Mouse (Mus musculus): ENCODE measurements around the gene Il17c. TPM values are rescaled to one million over a fixed set of nuclear protein-coding genes. Genes with fewer than 3 reads are reported as not detected.

Il17c gene
- polyA plus RNA-seq, 1 experiment from 2014 or later: not detected

DNA sequence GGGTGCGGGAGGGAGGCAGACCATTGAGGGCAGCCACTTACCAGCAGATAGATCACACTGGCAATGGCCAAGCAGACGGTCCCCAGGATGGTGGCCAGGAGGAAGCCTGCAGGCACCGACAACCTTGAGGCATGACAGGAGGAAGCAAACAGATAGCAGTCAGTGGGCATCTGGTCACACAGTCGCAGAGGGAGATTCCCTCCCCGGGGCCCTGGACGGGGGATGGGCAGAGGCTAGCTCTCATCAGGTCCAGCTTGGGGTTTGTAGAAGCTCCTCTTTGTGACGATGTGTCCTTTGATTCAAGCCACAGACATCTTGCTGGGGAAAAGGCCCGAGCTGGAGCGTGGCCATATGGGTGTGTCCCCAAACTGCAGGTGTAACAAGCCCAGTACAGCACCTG is 4.3 kb downstream of the Il17c start:
- Histone ChIP-seq H3K27me3 (ENCODE audit: control insufficient read depth, insufficient read depth, low read length) (no peaks in the 10 kb centered on the region), H3K4me3 (ENCODE audit: low read depth, low read length) (no peak overlapping the region), H3K4me1 (ENCODE audit: control insufficient read depth, insufficient read depth, low read length) (no peaks in the 10 kb centered on the region), H3K27ac (ENCODE audit: low read depth, low read length) (no peak overlapping the region), H3K36me3 (ENCODE audit: control insufficient read depth, insufficient read depth, low read length) (no peaks in the 10 kb centered on the region; the same call in 1 of the 2 replicates), H3K9me3 (ENCODE audit: control insufficient read depth, low read length) (no peaks in the 10 kb centered on the region), H3K9ac (ENCODE audit: low read length) (no peak overlapping the region), H3K4me2 (no peak overlapping the region)
- DNase-seq (ENCODE audit: low spot score, missing footprints) (no peak), ATAC-seq (ENCODE audit: low FRiP score) (no peak)
- 81% methylated on average over 9 of the region's 9 CpGs for WGBS

DNA sequence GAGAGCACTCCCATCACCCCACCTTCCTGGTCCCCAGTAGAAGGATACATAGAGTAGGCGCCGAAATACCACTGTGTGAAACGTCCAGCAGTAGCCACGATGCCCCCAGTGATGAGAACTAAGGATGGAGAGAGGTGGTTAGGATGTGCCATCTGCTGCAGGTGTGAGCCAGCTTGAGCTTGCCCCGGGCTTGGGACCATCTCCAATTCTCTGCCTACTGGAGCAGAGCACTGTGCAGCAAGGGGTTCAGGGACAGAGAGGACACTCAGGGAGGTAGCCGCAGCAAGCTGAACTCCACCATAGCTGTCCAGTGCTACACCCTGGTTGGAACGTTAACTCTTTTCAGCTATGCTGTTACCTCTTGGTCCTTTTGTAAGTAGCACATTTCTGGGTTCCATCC is 5.8 kb downstream of the Il17c start:
- no peak overlapping the region for H3K4me2 ChIP-seq
- no peak for ATAC-seq (ENCODE audit: low FRiP score)
- no peaks in the 10 kb centered on the region for H3K9me3 ChIP-seq (ENCODE audit: control insufficient read depth, low read length)
- no peaks in the 10 kb centered on the region for H3K27me3 ChIP-seq (ENCODE audit: control insufficient read depth, insufficient read depth, low read length)
- 87% methylated on average over 7 of the region's 7 CpGs for WGBS
- no peak overlapping the region for H3K4me3 ChIP-seq (ENCODE audit: low read depth, low read length)
- H3K4me1 ChIP-seq (ENCODE audit: control insufficient read depth, insufficient read depth, low read length): peaks cover 9% of the 10 kb centered on the region
- no peaks in the 10 kb centered on the region; the same call in 1 of the 2 replicates for H3K36me3 ChIP-seq (ENCODE audit: control insufficient read depth, insufficient read depth, low read length)
- DNase-seq (ENCODE audit: low spot score, missing footprints): no peak
- no peak overlapping the region for H3K27ac ChIP-seq (ENCODE audit: low read depth, low read length)
- no peak overlapping the region for H3K9ac ChIP-seq (ENCODE audit: low read length)

GRCm38 (mm10) chr8:122428163-122428562 is 6.3 kb downstream of the Il17c start:
- ATAC-seq (ENCODE audit: low FRiP score): no peak
- Histone ChIP-seq H3K4me1 (ENCODE audit: control insufficient read depth, insufficient read depth, low read length) (peaks cover 14% of the 10 kb centered on the region), H3K36me3 (ENCODE audit: control insufficient read depth, insufficient read depth, low read length) (no peaks in the 10 kb centered on the region; the same call in 1 of the 2 replicates), H3K4me3 (ENCODE audit: low read depth, low read length) (no peak overlapping the region), H3K9ac (ENCODE audit: low read length) (no peak overlapping the region), H3K9me3 (ENCODE audit: control insufficient read depth, low read length) (no peaks in the 10 kb centered on the region), H3K27ac (ENCODE audit: low read depth, low read length) (no peak overlapping the region), H3K4me2 (no peak overlapping the region), H3K27me3 (ENCODE audit: control insufficient read depth, insufficient read depth, low read length) (no peaks in the 10 kb centered on the region)
- WGBS: 88% methylated on average over 9 of the region's 9 CpGs
- DNase-seq (ENCODE audit: low spot score, missing footprints): no peak

DNA sequence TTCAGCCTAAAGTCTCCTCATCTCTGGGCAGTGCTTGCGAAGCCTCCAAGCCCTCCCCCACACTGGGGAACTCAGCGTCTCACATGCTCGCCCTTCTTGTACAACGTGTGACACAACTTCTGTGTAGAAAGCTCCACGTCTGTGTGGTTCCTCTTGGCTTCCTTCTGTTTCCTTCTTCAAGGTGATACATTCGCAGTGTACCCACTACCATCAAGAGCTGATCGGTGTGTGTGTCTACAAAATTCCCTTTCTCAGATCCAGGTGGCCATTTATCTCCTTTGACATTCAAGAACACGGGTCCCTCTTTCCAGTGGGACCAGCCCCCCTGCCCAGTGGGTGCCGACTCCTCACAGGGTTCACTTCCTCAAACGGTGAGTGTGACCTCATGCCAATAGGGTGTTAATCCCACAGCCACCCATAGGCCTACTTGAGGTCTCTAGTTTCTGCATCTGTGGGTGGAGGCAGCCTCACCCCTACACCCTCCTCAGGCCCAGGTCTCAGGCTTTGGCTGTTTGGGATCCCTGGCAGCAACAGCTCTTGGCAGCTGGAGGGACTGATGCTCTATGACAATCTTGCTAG is 8.3 kb downstream of the Il17c start:
- 86% methylated on average over 10 of the region's 10 CpGs for WGBS

GRCm38 (mm10) chr8:122430646-122431045 is 8.8 kb downstream of the Il17c start:
- Histone ChIP-seq H3K4me1 (ENCODE audit: control insufficient read depth, insufficient read depth, low read length) (peaks cover 14% of the 10 kb centered on the region), H3K36me3 (ENCODE audit: control insufficient read depth, insufficient read depth, low read length) (peaks cover 6% of the 10 kb centered on the region), H3K9ac (ENCODE audit: low read length) (no peak overlapping the region), H3K27me3 (ENCODE audit: control insufficient read depth, insufficient read depth, low read length) (no peaks in the 10 kb centered on the region), H3K27ac (ENCODE audit: low read depth, low read length) (no peak overlapping the region), H3K4me3 (ENCODE audit: low read depth, low read length) (no peak overlapping the region), H3K9me3 (ENCODE audit: control insufficient read depth, low read length) (no peaks in the 10 kb centered on the region), H3K4me2 (no peak overlapping the region)
- DNase-seq (ENCODE audit: low spot score, missing footprints): no peak
- ATAC-seq (ENCODE audit: low FRiP score): no peak
- WGBS: 85% methylated on average over 3 of the region's 3 CpGs

More for the DNA sequence above, 8.3 kb downstream of the Il17c start:
- Histone ChIP-seq H3K27me3 (ENCODE audit: control insufficient read depth, insufficient read depth, low read length) (no peaks in the 10 kb centered on the region), H3K4me2 (no peak overlapping the region), H3K27ac (ENCODE audit: low read depth, low read length) (no peak overlapping the region), H3K9ac (ENCODE audit: low read length) (no peak overlapping the region), H3K9me3 (ENCODE audit: control insufficient read depth, low read length) (no peaks in the 10 kb centered on the region), H3K36me3 (ENCODE audit: control insufficient read depth, insufficient read depth, low read length) (peaks cover 6% of the 10 kb centered on the region), H3K4me3 (ENCODE audit: low read depth, low read length) (no peak overlapping the region), H3K4me1 (ENCODE audit: control insufficient read depth, insufficient read depth, low read length) (peaks cover 14% of the 10 kb centered on the region)
- ATAC-seq (ENCODE audit: low FRiP score): no peak
- no peak for DNase-seq (ENCODE audit: low spot score, missing footprints)

GRCm38 (mm10) chr8:122431694-122432442 is 10.0 kb downstream of the Il17c start:
- H3K4me1 ChIP-seq (ENCODE audit: control insufficient read depth, insufficient read depth, low read length): peaks cover 14% of the 10 kb centered on the region
- no peaks in the 10 kb centered on the region for H3K9me3 ChIP-seq (ENCODE audit: control insufficient read depth, low read length)
- H3K27me3 ChIP-seq (ENCODE audit: control insufficient read depth, insufficient read depth, low read length): no peaks in the 10 kb centered on the region
- DNase-seq (ENCODE audit: low spot score, missing footprints): peak; percentile 90
- peak; percentile 19; the same call in 1 of the 2 replicates for ATAC-seq (ENCODE audit: low FRiP score)
- H3K4me2 ChIP-seq: peak overlapping the region; percentile 75
- 41% methylated on average over 18 of the region's 18 CpGs for WGBS
- H3K27ac ChIP-seq (ENCODE audit: low read depth, low read length): no peak overlapping the region
- H3K4me3 ChIP-seq (ENCODE audit: low read depth, low read length): peak overlapping the region; percentile 42
- peak overlapping the region; percentile 73 for H3K9ac ChIP-seq (ENCODE audit: low read length)
- H3K36me3 ChIP-seq (ENCODE audit: control insufficient read depth, insufficient read depth, low read length): peaks cover 11% of the 10 kb centered on the region

GRCm38 (mm10) chr8:122432443-122433268 is 10.8 kb downstream of the Il17c start, which contains the start of gene Cyba:
Gene Cyba (minus strand): TSS chr8:122432930.
- Histone ChIP-seq H3K9ac (ENCODE audit: low read length) (peak within 1 kb of the TSS; percentile 73), H3K4me3 (ENCODE audit: low read depth, low read length) (peak within 1 kb of the TSS; percentile 42), H3K36me3 (ENCODE audit: control insufficient read depth, insufficient read depth, low read length) (peaks cover 11% of the 10 kb centered on the region), H3K4me1 (ENCODE audit: control insufficient read depth, insufficient read depth, low read length) (peaks cover 14% of the 10 kb centered on the region), H3K9me3 (ENCODE audit: control insufficient read depth, low read length) (no peaks in the 10 kb centered on the region), H3K4me2 (peak within 1 kb of the TSS; percentile 75), H3K27me3 (ENCODE audit: control insufficient read depth, insufficient read depth, low read length) (no peaks in the 10 kb centered on the region), H3K27ac (ENCODE audit: low read depth, low read length) (no peak within 1 kb of the TSS)
- DNase-seq (ENCODE audit: low spot score, missing footprints): peak; percentile 91
- WGBS: 5% methylated on average over 45 of the region's 45 CpGs
- ATAC-seq (ENCODE audit: low FRiP score): peak; percentile 79

- DNase-seq (ENCODE audit: low spot score, missing footprints) (no peak), ATAC-seq (ENCODE audit: low FRiP score) (peak; percentile 43)
- Histone ChIP-seq H3K9me3 (ENCODE audit: control insufficient read depth, low read length) (no peaks in the 10 kb centered on the region), H3K36me3 (ENCODE audit: control insufficient read depth, insufficient read depth, low read length) (peaks cover 11% of the 10 kb centered on the region), H3K4me2 (no peak overlapping the region), H3K27me3 (ENCODE audit: control insufficient read depth, insufficient read depth, low read length) (no peaks in the 10 kb centered on the region), H3K4me1 (ENCODE audit: control insufficient read depth, insufficient read depth, low read length) (peaks cover 14% of the 10 kb centered on the region), H3K9ac (ENCODE audit: low read length) (no peak overlapping the region), H3K27ac (ENCODE audit: low read depth, low read length) (no peak overlapping the region), H3K4me3 (ENCODE audit: low read depth, low read length) (no peak overlapping the region)
- WGBS: 71% methylated on average over 11 of the region's 11 CpGs
These were observed 11.6 kb downstream of the Il17c start for GRCm38 (mm10) chr8:122433269-122433905.
